Mouse (Mus musculus): Measurements from ENCODE around the gene Fam163b. TPM values are rescaled to one million over a fixed set of nuclear protein-coding genes. Genes with fewer than 3 reads are reported as not detected.
A peak's percentile ranks its signal among the peaks of the same experiment; 100 is the strongest.

The Fam163b gene
- 0.68 and 1.1 TPM in 2 replicates for polyA plus RNA-seq (2015; fragmentation: Nextera tagmentation; extraction: Ambion mirVana)

GRCm38 (mm10) chr2:27141950-27142693, at the start of gene Fam163b:
Gene Fam163b (minus strand): TSS chr2:27142491.
- peak within 1 kb of the TSS; percentile 44 for H3K4me3 ChIP-seq (replicated peaks)
- no peaks in the 10 kb centered on the region for H3K36me3 ChIP-seq
- 1% methylated on average over 62 of the region's 62 CpGs for WGBS
- peaks cover 39% of the 10 kb centered on the region for H3K27me3 ChIP-seq
- H3K9ac ChIP-seq (replicated peaks): peak within 1 kb of the TSS; percentile 61; the same call in 1 of the 2 replicates
- H3K9me3 ChIP-seq: no peaks in the 10 kb centered on the region
- H3K4me1 ChIP-seq (replicated peaks): peaks cover 11% of the 10 kb centered on the region
- H3K27ac ChIP-seq: no peak within 1 kb of the TSS; the same call in 1 of the 2 replicates
- peak; percentile 82 for ATAC-seq
- peak within 1 kb of the TSS; percentile 75 for H3K4me2 ChIP-seq (replicated peaks)

- no peak overlapping the region for H3K27ac ChIP-seq
- H3K4me1 ChIP-seq (replicated peaks): no peaks in the 10 kb centered on the region
- no peaks in the 10 kb centered on the region for H3K9me3 ChIP-seq
- H3K9ac ChIP-seq (replicated peaks): no peak overlapping the region
- WGBS: 65% methylated on average over 4 of the region's 4 CpGs
- no peaks in the 10 kb centered on the region for H3K36me3 ChIP-seq
- H3K27me3 ChIP-seq: no peaks in the 10 kb centered on the region
- no peak overlapping the region for H3K4me2 ChIP-seq (replicated peaks)
- no peak overlapping the region for H3K4me3 ChIP-seq (replicated peaks)
- ATAC-seq: no peak
Observed at GRCm38 (mm10) chr2:27189994-27190393, 47.7 kb upstream of the Fam163b start.

- no peak overlapping the region for H3K9ac ChIP-seq (replicated peaks)
- H3K4me3 ChIP-seq (replicated peaks): no peak overlapping the region
- 90% methylated on average over 6 of the region's 6 CpGs for WGBS
- no peaks in the 10 kb centered on the region for H3K4me1 ChIP-seq (replicated peaks)
- H3K27me3 ChIP-seq: no peaks in the 10 kb centered on the region
- H3K4me2 ChIP-seq (replicated peaks): no peak overlapping the region
- no peaks in the 10 kb centered on the region for H3K9me3 ChIP-seq
- H3K27ac ChIP-seq: no peak overlapping the region
- no peak for ATAC-seq
- H3K36me3 ChIP-seq: no peaks in the 10 kb centered on the region
Observed at GRCm38 (mm10) chr2:27187531-27187930, 45.2 kb upstream of the Fam163b start.

- Histone ChIP-seq H3K4me1 (replicated peaks) (no peaks in the 10 kb centered on the region), H3K9ac (replicated peaks) (no peak overlapping the region), H3K9me3 (no peaks in the 10 kb centered on the region), H3K4me2 (replicated peaks) (no peak overlapping the region), H3K36me3 (no peaks in the 10 kb centered on the region), H3K27ac (no peak overlapping the region), H3K27me3 (no peaks in the 10 kb centered on the region), H3K4me3 (replicated peaks) (no peak overlapping the region)
- no peak for ATAC-seq
- 84% methylated on average over 12 of the region's 12 CpGs for WGBS
Observed at GRCm38 (mm10) chr2:27183734-27184133, 41.4 kb upstream of the Fam163b start.

- Histone ChIP-seq H3K4me3 (replicated peaks) (no peak overlapping the region), H3K27ac (no peak overlapping the region), H3K4me1 (replicated peaks) (no peaks in the 10 kb centered on the region), H3K9ac (replicated peaks) (no peak overlapping the region), H3K9me3 (no peaks in the 10 kb centered on the region), H3K4me2 (replicated peaks) (no peak overlapping the region), H3K27me3 (no peaks in the 10 kb centered on the region), H3K36me3 (no peaks in the 10 kb centered on the region)
- WGBS: 73% methylated on average over 4 of the region's 4 CpGs
- ATAC-seq: no peak
Observed at GRCm38 (mm10) chr2:27181907-27182306, 39.6 kb upstream of the Fam163b start.

- no peaks in the 10 kb centered on the region for H3K36me3 ChIP-seq
- no peak for ATAC-seq
- WGBS: 77% methylated on average over 8 of the region's 8 CpGs
Observed at GRCm38 (mm10) chr2:27179101-27179500, 36.8 kb upstream of the Fam163b start.

GRCm38 (mm10) chr2:27175696-27176267, 33.5 kb upstream of the Fam163b start:
- Histone ChIP-seq H3K9me3 (no peaks in the 10 kb centered on the region), H3K4me2 (replicated peaks) (no peak overlapping the region), H3K4me3 (replicated peaks) (no peak overlapping the region), H3K4me1 (replicated peaks) (no peaks in the 10 kb centered on the region), H3K36me3 (no peaks in the 10 kb centered on the region), H3K27me3 (no peaks in the 10 kb centered on the region), H3K27ac (no peak overlapping the region), H3K9ac (replicated peaks) (no peak overlapping the region)
- whole genome bisulfite sequencing: 80% methylated on average over 10 of the region's 10 CpGs
- no peak for ATAC-seq

More at GRCm38 (mm10) chr2:27179101-27179500, 36.8 kb upstream of the Fam163b start:
- Histone ChIP-seq H3K4me2 (replicated peaks) (no peak overlapping the region), H3K27ac (no peak overlapping the region), H3K4me3 (replicated peaks) (no peak overlapping the region), H3K27me3 (no peaks in the 10 kb centered on the region), H3K9me3 (no peaks in the 10 kb centered on the region), H3K4me1 (replicated peaks) (no peaks in the 10 kb centered on the region), H3K9ac (replicated peaks) (no peak overlapping the region)

- no peak for ATAC-seq
- Histone ChIP-seq H3K9ac (replicated peaks) (no peak overlapping the region), H3K27me3 (no peaks in the 10 kb centered on the region), H3K9me3 (no peaks in the 10 kb centered on the region), H3K27ac (no peak overlapping the region), H3K4me2 (replicated peaks) (no peak overlapping the region), H3K36me3 (no peaks in the 10 kb centered on the region), H3K4me1 (replicated peaks) (no peaks in the 10 kb centered on the region), H3K4me3 (replicated peaks) (no peak overlapping the region)
- WGBS: 79% methylated on average over 2 of the region's 2 CpGs
Observed at GRCm38 (mm10) chr2:27174242-27174641, 32.0 kb upstream of the Fam163b start.

GRCm38 (mm10) chr2:27166999-27167398, 24.7 kb upstream of the Fam163b start:
- Histone ChIP-seq H3K27ac (no peak overlapping the region), H3K4me3 (replicated peaks) (no peak overlapping the region), H3K27me3 (no peaks in the 10 kb centered on the region), H3K9me3 (no peaks in the 10 kb centered on the region), H3K4me2 (replicated peaks) (no peak overlapping the region), H3K9ac (replicated peaks) (no peak overlapping the region), H3K36me3 (no peaks in the 10 kb centered on the region), H3K4me1 (replicated peaks) (peaks cover 12% of the 10 kb centered on the region)
- WGBS: 38% methylated on average over 2 of the region's 2 CpGs
- ATAC-seq: no peak

GRCm38 (mm10) chr2:27166074-27166473, 23.8 kb upstream of the Fam163b start:
- Histone ChIP-seq H3K9ac (replicated peaks) (no peak overlapping the region), H3K36me3 (no peaks in the 10 kb centered on the region), H3K27ac (no peak overlapping the region), H3K4me2 (replicated peaks) (no peak overlapping the region), H3K4me1 (replicated peaks) (peaks cover 12% of the 10 kb centered on the region), H3K9me3 (no peaks in the 10 kb centered on the region), H3K4me3 (replicated peaks) (no peak overlapping the region), H3K27me3 (no peaks in the 10 kb centered on the region)
- WGBS: 88% methylated on average over 2 of the region's 2 CpGs
- no peak for ATAC-seq

GRCm38 (mm10) chr2:27164796-27165590, 22.7 kb upstream of the Fam163b start, which contains the start of gene Dbh:
Gene Dbh (plus strand): TSS chr2:27165233.
- Histone ChIP-seq H3K9ac (replicated peaks) (no peak within 1 kb of the TSS), H3K27ac (no peak within 1 kb of the TSS), H3K9me3 (no peaks in the 10 kb centered on the region), H3K4me3 (replicated peaks) (no peak within 1 kb of the TSS), H3K36me3 (no peaks in the 10 kb centered on the region), H3K27me3 (no peaks in the 10 kb centered on the region), H3K4me2 (replicated peaks) (no peak within 1 kb of the TSS), H3K4me1 (replicated peaks) (peaks cover 12% of the 10 kb centered on the region)
- no peak for ATAC-seq
- 84% methylated on average over 12 of the region's 12 CpGs for WGBS

- Histone ChIP-seq H3K9me3 (no peaks in the 10 kb centered on the region), H3K4me1 (replicated peaks) (peaks cover 12% of the 10 kb centered on the region), H3K4me2 (replicated peaks) (no peak overlapping the region), H3K9ac (replicated peaks) (no peak overlapping the region), H3K36me3 (no peaks in the 10 kb centered on the region), H3K4me3 (replicated peaks) (no peak overlapping the region), H3K27me3 (no peaks in the 10 kb centered on the region), H3K27ac (no peak overlapping the region)
- no peak for ATAC-seq
- WGBS: 79% methylated on average over 5 of the region's 5 CpGs
Observed at GRCm38 (mm10) chr2:27163851-27164250, 21.6 kb upstream of the Fam163b start.
